Mouse (Mus musculus) liver (tissue): ENCODE measurements at regions not wholly inside any gene's neighbourhood (a gene's known extent, or its start where the extent isn't known, plus 50 kb on each side); places are given as distances from the start of the nearest gene placed in this dataset.
A peak's percentile ranks its signal among the peaks of the same experiment; 100 is the strongest.

Experiments
- DNase-seq: peaks from one replicate; pipeline ENCODE4 v3.0.0-alpha.2; 2020; ENCODE audit warnings: mixed read lengths

GRCm38 (mm10) chr13:97607221-97607723 is 153.2 kb downstream of the Gm10260 start:
- peak; percentile 51 for DNase-seq

GRCm38 (mm10) chr13:97604451-97604850 is 156.0 kb downstream of the Gm10260 start:
- DNase-seq: no peak

- no peak for DNase-seq
Measured at GRCm38 (mm10) chr13:97601135-97601730, 159.2 kb downstream of the Gm10260 start.

GRCm38 (mm10) chr13:97600136-97600535 is 160.3 kb downstream of the Gm10260 start:
- no peak for DNase-seq

GRCm38 (mm10) chr13:97598507-97599431 is 161.7 kb downstream of the Gm10260 start:
- DNase-seq: no peak

GRCm38 (mm10) chr13:97594851-97595250 is 165.6 kb downstream of the Gm10260 start:
- DNase-seq: no peak

GRCm38 (mm10) chr13:97589626-97590025 is 170.8 kb downstream of the Gm10260 start:
- DNase-seq: no peak

GRCm38 (mm10) chr13:97588085-97588484 is 172.3 kb downstream of the Gm10260 start:
- no peak for DNase-seq

- DNase-seq: peak; percentile 21
Measured at GRCm38 (mm10) chr13:97587088-97587487, 173.3 kb downstream of the Gm10260 start.

- DNase-seq: no peak
Measured at GRCm38 (mm10) chr13:97584045-97584444, 176.4 kb downstream of the Gm10260 start.

GRCm38 (mm10) chr13:97581380-97581779 is 179.1 kb downstream of the Gm10260 start:
- DNase-seq: no peak

- no peak for DNase-seq
Measured at GRCm38 (mm10) chr13:97580241-97580874, 180.1 kb downstream of the Gm10260 start.

GRCm38 (mm10) chr13:97578595-97578994 is 181.8 kb downstream of the Gm10260 start:
- DNase-seq: no peak

- no peak for DNase-seq
Measured at GRCm38 (mm10) chr13:97577081-97577785, 183.2 kb downstream of the Gm10260 start.

GRCm38 (mm10) chr13:97573601-97574000 is 186.8 kb downstream of the Gm10260 start:
- DNase-seq: no peak

GRCm38 (mm10) chr13:97572352-97572751 is 188.1 kb downstream of the Gm10260 start:
- no peak for DNase-seq

GRCm38 (mm10) chr13:97570009-97570408 is 190.4 kb downstream of the Gm10260 start:
- DNase-seq: no peak

GRCm38 (mm10) chr13:97567632-97568031 is 192.8 kb downstream of the Gm10260 start:
- no peak for DNase-seq

- DNase-seq: no peak
Measured at GRCm38 (mm10) chr13:97566071-97566470, 194.4 kb downstream of the Gm10260 start.

GRCm38 (mm10) chr13:97562241-97562640 is 198.2 kb downstream of the Gm10260 start:
- no peak for DNase-seq

- no peak for DNase-seq
Measured at GRCm38 (mm10) chr13:97560789-97561188, 199.6 kb downstream of the Gm10260 start.

GRCm38 (mm10) chr13:97559611-97560385 is 200.6 kb downstream of the Gm10260 start:
- no peak for DNase-seq
